Mouse (Mus musculus) forebrain, embryonic 11.5 days (tissue): ENCODE measurements around the gene Afap1l2. TPM values are rescaled to one million over a fixed set of nuclear protein-coding genes. Genes with fewer than 3 reads are reported as not detected.
A peak's percentile ranks its signal among the peaks of the same experiment; 100 is the strongest.

Experiments used
- ATAC-seq: fragments of 200-750 bp; cut with Nextera tagmentation; replicated peaks from 2 replicates; pipeline ENCODE4 v1.8.0; 2017; ENCODE audit warnings: moderate TSS enrichment; ENCODE audit not compliant: low FRiP score
- DNase-seq: peaks from one replicate; pipeline ENCODE4 v3.0.0-alpha.2; 2017; ENCODE audit warnings: low spot score
- H3K27ac ChIP-seq: fragments of 300-500 bp; sonication (generic); 2 replicates; pipeline ENCODE4 v1.5.1; 2014; ENCODE audit warnings: low read depth, low read length
- H3K27me3 ChIP-seq: fragments of 300-500 bp; sonication (generic); 2 replicates; pipeline ENCODE4 v1.6.1; 2014; ENCODE audit warnings: mild to moderate bottlenecking, low read length, mixed read lengths; ENCODE audit not compliant: control insufficient read depth, insufficient read depth
- H3K36me3 ChIP-seq: fragments of 300-500 bp; sonication (generic); 2 replicates; pipeline ENCODE4 v1.6.1; 2014; ENCODE audit warnings: mild to moderate bottlenecking, low read length, moderate library complexity, mixed read lengths; ENCODE audit not compliant: control insufficient read depth, insufficient read depth
- H3K4me1 ChIP-seq: fragments of 300-500 bp; sonication (generic); replicated peaks from 2 replicates; pipeline ENCODE4 v1.6.1; 2014; ENCODE audit warnings: low read length, mixed read lengths; ENCODE audit not compliant: control insufficient read depth, insufficient read depth
- H3K4me2 ChIP-seq: fragments of 300-500 bp; sonication (generic); 2 replicates; pipeline ENCODE4 v1.6.1; 2014; ENCODE audit warnings: low read depth, mild to moderate bottlenecking, low read length, moderate library complexity, mixed read lengths; ENCODE audit not compliant: severe bottlenecking
- H3K4me3 ChIP-seq: fragments of 300-500 bp; sonication (generic); 2 replicates; pipeline ENCODE4 v1.5.1; 2014; ENCODE audit warnings: low read depth, low read length
- H3K9ac ChIP-seq: fragments of 300-500 bp; sonication (generic); 2 replicates; pipeline ENCODE4 v1.6.1; 2014; ENCODE audit warnings: low read length
- H3K9me3 ChIP-seq: fragments of 300-500 bp; sonication (generic); 2 replicates; pipeline ENCODE4 v1.6.1; 2016; ENCODE audit warnings: low read length, mixed read lengths; ENCODE audit not compliant: control insufficient read depth
- WGBS: fragments of 180-500 bp; shearing (Covaris S2); extraction: QIAGEN DNeasy Blood & Tissue Kit; methylation state at CpG from one replicate; pipeline ENCODE4 v1.1.7; 2014; 5-methylcytosine and 5-hydroxymethylcytosine counted together
- polyA plus RNA-seq: library from polyadenylated mRNA; unstranded; fragments of >200 nt; fragmentation: Nextera tagmentation; extraction: Ambion mirVana; gene quantifications from 2 replicates; pipeline ENCODE4 v1.2.1, GENCODE M21; 2014

Afap1l2 gene
- polyA plus RNA-seq, 1 experiment from 2014 or later = 2.4 TPM

- DNase-seq (no peak), ATAC-seq (no peak)
Observed at GRCm38 (mm10) chr19:57013271-57013677, 5.2 kb upstream of the Afap1l2 start.

GRCm38 (mm10) chr19:57012068-57012467 is 4.0 kb upstream of the Afap1l2 start:
- ATAC-seq = no peak
- Histone ChIP-seq H3K27me3 (peaks cover 17% of the 10 kb centered on the region), H3K9me3 (no peaks in the 10 kb centered on the region), H3K4me3 (no peak overlapping the region), H3K4me2 (no peak overlapping the region), H3K9ac (no peak overlapping the region), H3K4me1 (peaks cover 2% of the 10 kb centered on the region), H3K36me3 (no peaks in the 10 kb centered on the region), H3K27ac (no peak overlapping the region)
- DNase-seq = no peak
- 81% methylated on average over 3 of the region's 3 CpGs for WGBS

More at GRCm38 (mm10) chr19:57013271-57013677, 5.2 kb upstream of the Afap1l2 start:
- 42% methylated on average over 6 of the region's 6 CpGs for WGBS
- Histone ChIP-seq H3K4me1 (peaks cover 3% of the 10 kb centered on the region; the same call in 1 of the 2 replicates), H3K4me2 (no peak overlapping the region), H3K4me3 (no peak overlapping the region), H3K9ac (no peak overlapping the region), H3K36me3 (no peaks in the 10 kb centered on the region), H3K27ac (no peak overlapping the region), H3K27me3 (peaks cover 7% of the 10 kb centered on the region), H3K9me3 (no peaks in the 10 kb centered on the region)

- H3K4me2 ChIP-seq = no peak overlapping the region
- H3K4me1 ChIP-seq = peaks cover 2% of the 10 kb centered on the region
- no peak overlapping the region for H3K4me3 ChIP-seq
- DNase-seq = no peak
- ATAC-seq = no peak
- no peaks in the 10 kb centered on the region for H3K36me3 ChIP-seq
- no peak overlapping the region for H3K9ac ChIP-seq
- no peaks in the 10 kb centered on the region for H3K9me3 ChIP-seq
- H3K27ac ChIP-seq = no peak overlapping the region
- WGBS = 44% methylated on average over 4 of the region's 4 CpGs
- H3K27me3 ChIP-seq = peaks cover 23% of the 10 kb centered on the region
Observed at GRCm38 (mm10) chr19:57010064-57010463, 2.0 kb upstream of the Afap1l2 start.

DNA sequence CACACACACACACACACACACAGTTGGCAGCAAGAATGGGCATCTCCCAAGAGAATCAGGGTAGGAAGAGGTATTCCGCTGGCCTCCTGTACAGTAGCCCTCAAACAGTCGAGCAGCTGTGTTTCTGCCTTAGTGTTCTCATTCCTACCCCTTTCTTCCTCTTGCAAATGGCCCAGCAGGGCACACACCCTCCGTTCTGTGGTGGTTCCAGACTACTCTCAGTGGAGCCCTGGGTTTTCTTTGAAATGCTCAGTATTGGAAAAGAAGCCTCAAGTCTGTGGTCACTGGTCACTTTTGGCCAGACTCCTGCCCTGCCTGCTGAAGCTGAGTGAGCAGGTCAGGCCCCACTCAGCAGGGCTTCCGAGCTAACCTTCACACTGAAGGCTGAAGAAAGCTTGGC is 1.6 kb upstream of the Afap1l2 start:
- no peaks in the 10 kb centered on the region for H3K36me3 ChIP-seq
- H3K4me3 ChIP-seq = no peak overlapping the region
- peaks cover 23% of the 10 kb centered on the region for H3K27me3 ChIP-seq
- no peak overlapping the region for H3K4me2 ChIP-seq
- no peak overlapping the region for H3K27ac ChIP-seq
- no peak for ATAC-seq
- no peak overlapping the region for H3K9ac ChIP-seq
- H3K9me3 ChIP-seq = no peaks in the 10 kb centered on the region
- no peak for DNase-seq
- WGBS = 44% methylated on average over 4 of the region's 4 CpGs
- H3K4me1 ChIP-seq = peaks cover 2% of the 10 kb centered on the region

- Histone ChIP-seq H3K9me3 (no peaks in the 10 kb centered on the region), H3K9ac (no peak overlapping the region), H3K4me1 (peaks cover 2% of the 10 kb centered on the region), H3K4me3 (no peak overlapping the region), H3K27ac (no peak overlapping the region), H3K36me3 (no peaks in the 10 kb centered on the region), H3K27me3 (peaks cover 23% of the 10 kb centered on the region), H3K4me2 (0 out of 2 replicates have a peak overlapping the region, but pooled peaks have one; percentile 90)
- 67% methylated on average over 16 of the region's 16 CpGs for WGBS
- ATAC-seq (no peak), DNase-seq (no peak)
Observed at GRCm38 (mm10) chr19:57007291-57007690, 737 bp downstream of the Afap1l2 start.

DNA sequence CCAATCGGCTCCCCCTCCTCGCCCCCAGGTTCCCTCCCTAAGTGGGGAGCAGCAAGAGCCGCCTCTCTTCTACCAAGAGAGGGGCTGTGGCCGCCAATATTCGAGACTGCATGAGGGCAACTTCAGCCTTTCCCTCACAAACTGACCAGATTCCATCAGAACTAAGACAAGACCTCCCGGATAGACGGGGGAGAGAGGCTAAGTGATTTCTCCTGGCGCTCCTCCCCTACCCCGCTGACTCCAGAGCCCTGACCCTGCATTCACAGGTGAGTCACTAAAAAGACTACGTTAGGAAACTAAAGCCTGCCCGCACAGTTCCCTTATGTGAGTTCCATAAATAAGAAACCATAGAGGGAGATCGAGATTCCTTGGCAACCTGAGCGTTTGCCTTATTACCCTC is 1.2 kb downstream of the Afap1l2 start:
- DNase-seq (no peak), ATAC-seq (no peak)
- Histone ChIP-seq H3K36me3 (no peaks in the 10 kb centered on the region), H3K9me3 (no peaks in the 10 kb centered on the region), H3K4me1 (peaks cover 2% of the 10 kb centered on the region), H3K4me2 (no peak overlapping the region), H3K4me3 (no peak overlapping the region), H3K27me3 (peaks cover 23% of the 10 kb centered on the region), H3K9ac (no peak overlapping the region), H3K27ac (no peak overlapping the region)
- WGBS = 59% methylated on average over 13 of the region's 13 CpGs

DNA sequence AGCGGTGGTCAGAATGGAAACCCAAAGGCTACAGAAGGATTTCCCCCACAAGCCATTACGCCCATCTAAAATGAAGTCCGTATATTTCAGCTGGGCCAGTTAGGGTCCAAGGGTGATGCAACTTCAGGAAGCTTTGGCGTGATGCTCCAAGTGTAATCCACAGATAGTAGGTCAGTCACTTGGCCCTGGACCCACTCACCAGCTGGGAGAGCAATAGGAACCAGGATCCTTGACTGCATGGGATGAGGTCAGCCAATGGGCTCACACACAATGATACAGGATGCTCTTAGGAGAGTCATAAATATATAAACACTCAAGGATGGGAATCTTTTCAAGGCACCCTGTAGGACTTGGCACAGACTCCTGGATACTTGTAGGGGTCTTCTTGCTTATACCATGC is 3.0 kb downstream of the Afap1l2 start:
- WGBS = 94% methylated on average over 4 of the region's 4 CpGs
- no peaks in the 10 kb centered on the region for H3K36me3 ChIP-seq
- H3K4me3 ChIP-seq = no peak overlapping the region
- no peak for DNase-seq
- H3K4me1 ChIP-seq = peaks cover 2% of the 10 kb centered on the region
- no peak overlapping the region for H3K4me2 ChIP-seq
- H3K9me3 ChIP-seq = no peaks in the 10 kb centered on the region
- ATAC-seq = no peak
- no peak overlapping the region for H3K27ac ChIP-seq
- H3K27me3 ChIP-seq = peaks cover 23% of the 10 kb centered on the region
- no peak overlapping the region for H3K9ac ChIP-seq

DNA sequence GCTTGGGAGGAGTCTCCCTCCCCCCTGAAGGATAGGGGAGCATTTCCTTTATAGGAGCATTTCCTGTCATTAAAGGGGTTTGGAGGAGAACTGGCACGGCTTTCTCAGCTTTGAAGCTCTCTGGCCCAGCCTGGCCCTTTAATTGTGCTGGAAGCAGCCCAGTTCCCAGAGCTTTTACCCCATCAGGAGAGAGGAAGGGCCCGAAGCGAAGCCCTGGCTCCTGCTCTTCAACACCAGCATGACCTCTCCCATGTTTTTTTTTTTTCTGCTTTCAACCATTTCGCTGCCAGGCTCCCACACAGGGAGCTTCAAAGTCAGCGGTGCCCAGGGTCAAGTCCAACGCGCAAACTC is 4.6 kb downstream of the Afap1l2 start:
- H3K27me3 ChIP-seq = peaks cover 17% of the 10 kb centered on the region
- no peaks in the 10 kb centered on the region for H3K9me3 ChIP-seq
- 37% methylated on average over 7 of the region's 7 CpGs for WGBS
- H3K36me3 ChIP-seq = no peaks in the 10 kb centered on the region
- no peak overlapping the region for H3K9ac ChIP-seq
- DNase-seq (no peak), ATAC-seq (no peak)
- H3K4me2 ChIP-seq = no peak overlapping the region
- H3K4me3 ChIP-seq = no peak overlapping the region
- peaks cover 2% of the 10 kb centered on the region for H3K4me1 ChIP-seq
- H3K27ac ChIP-seq = no peak overlapping the region

DNA sequence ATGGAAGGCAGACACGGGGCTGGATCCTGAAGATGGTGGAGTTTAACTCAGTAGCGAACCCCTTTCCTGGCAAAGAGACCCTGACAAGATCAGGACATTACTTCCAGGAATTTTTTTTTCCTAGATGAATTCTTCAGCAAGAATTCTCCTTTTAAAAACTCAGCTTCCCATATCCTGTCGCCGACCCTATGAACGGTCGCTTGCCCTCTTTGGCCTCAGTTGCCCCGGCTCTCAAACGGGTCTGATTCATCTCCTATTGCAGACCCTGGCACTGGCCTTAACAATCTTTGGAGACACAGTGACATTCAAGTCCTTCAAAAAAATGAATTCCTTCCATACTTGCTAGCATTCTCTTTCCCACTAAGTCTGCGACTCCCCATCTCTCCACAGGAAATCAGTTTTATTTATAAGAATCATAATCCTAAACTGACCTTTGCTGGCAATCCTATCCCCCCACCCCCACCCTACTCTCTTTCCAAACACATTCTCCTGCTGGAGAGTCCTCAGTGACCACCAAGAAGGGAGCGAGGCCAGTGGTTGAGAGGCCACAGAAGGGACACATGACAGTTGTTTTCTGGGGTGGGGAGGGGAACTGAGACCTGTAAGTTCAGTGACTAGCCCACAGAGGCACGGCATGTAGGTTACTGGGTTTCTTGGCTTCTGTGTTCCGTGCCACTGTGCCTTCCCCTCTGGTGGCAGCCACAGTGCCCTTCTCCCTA is 5.1 kb downstream of the Afap1l2 start:
- no peak overlapping the region for H3K4me3 ChIP-seq
- no peaks in the 10 kb centered on the region for H3K9me3 ChIP-seq
- 77% methylated on average over 12 of the region's 12 CpGs for WGBS
- H3K36me3 ChIP-seq = no peaks in the 10 kb centered on the region
- DNase-seq = no peak
- peaks cover 12% of the 10 kb centered on the region for H3K27me3 ChIP-seq
- no peak for ATAC-seq
- no peak overlapping the region for H3K4me2 ChIP-seq
- H3K4me1 ChIP-seq = peaks cover under 1% of the 10 kb centered on the region
- H3K9ac ChIP-seq = no peak overlapping the region
- no peak overlapping the region for H3K27ac ChIP-seq
